Mouse (Mus musculus): ENCODE results near the gene Gm7980. TPM values are rescaled to one million over a fixed set of nuclear protein-coding genes. Genes with fewer than 3 reads are reported as not detected.
"Not testable (repeated sequence)": the region's sequence is repeated elsewhere in the genome, so short reads cannot be mapped to it uniquely, and the experiment has no call there.

Gm7980 gene
- total RNA-seq (2015) (not detected in 2 replicates), total RNA-seq (2017) (not detected in 2 replicates)

GRCm38 (mm10) chr14:41907190-41907589 is at the start of gene Gm7980:
Gene Gm7980, minus strand, starts transcription at chr14:41907290.
- ATAC-seq (replicated peaks; ENCODE audit: poor library complexity) = not testable (repeated sequence)

- not testable (repeated sequence) for ATAC-seq (replicated peaks; ENCODE audit: poor library complexity)
Measured at GRCm38 (mm10) chr14:41943695-41944094, 36.6 kb upstream of the Gm7980 start, which contains the start of gene 1700024B05Rik. Gene 1700024B05Rik, plus strand, starts transcription at chr14:41943995.

GRCm38 (mm10) chr14:41924649-41925048 is 17.6 kb upstream of the Gm7980 start, which contains the start of gene 1700049E17Rik1:
Gene 1700049E17Rik1, plus strand, starts transcription at chr14:41924949.
- ATAC-seq (replicated peaks; ENCODE audit: poor library complexity) = not testable (repeated sequence)

Other genes with a start within 250 kb of the Gm7980 start
- gene Gm8068, start 205.4 kb downstream of the Gm7980 start, total RNA-seq (2015) = not detected in 2 replicates
- not detected in 2 replicates for gene Gm8068, start 205.4 kb downstream of the Gm7980 start, total RNA-seq (2017)
- not detected in 2 replicates for gene Gm7929, start 156.7 kb downstream of the Gm7980 start, total RNA-seq (2015)
- gene Gm7929, start 156.7 kb downstream of the Gm7980 start, total RNA-seq (2017) = not detected in 2 replicates
- not detected in 2 replicates for gene Gm47189, start 134.8 kb downstream of the Gm7980 start, total RNA-seq (2015)
- gene Gm47189, start 134.8 kb downstream of the Gm7980 start, total RNA-seq (2017) = not detected in 2 replicates
- gene 1700049E17Rik1, start 17.7 kb upstream of the Gm7980 start, total RNA-seq (2015) = not detected in 2 replicates
- gene 1700049E17Rik1, start 17.7 kb upstream of the Gm7980 start, total RNA-seq (2017) = not detected in 2 replicates
- not detected in 2 replicates for gene 1700024B05Rik, start 36.7 kb upstream of the Gm7980 start, total RNA-seq (2015)
- not detected in 2 replicates for gene 1700024B05Rik, start 36.7 kb upstream of the Gm7980 start, total RNA-seq (2017)
- not detected in 2 replicates for gene Gm6401, start 60.6 kb upstream of the Gm7980 start, total RNA-seq (2015)
- gene Gm6401, start 60.6 kb upstream of the Gm7980 start, total RNA-seq (2017) = not detected in 2 replicates
- gene Gm3543, start 76.0 kb upstream of the Gm7980 start, total RNA-seq (2015) = not detected in 2 replicates
- not detected in 2 replicates for gene Gm3543, start 76.0 kb upstream of the Gm7980 start, total RNA-seq (2017)
- gene Gm7951, start 210.1 kb upstream of the Gm7980 start, total RNA-seq (2015) = not detected in 2 replicates
- gene Gm7951, start 210.1 kb upstream of the Gm7980 start, total RNA-seq (2017) = not detected in 2 replicates